Mouse (Mus musculus) C2C12 (cell line): Measurements from ENCODE around the gene Dock7.

ENCODE experiments used
- CTCF ChIP-seq: IDR thresholded peaks from one replicate; pipeline ENCODE4 v1.5.1; 2011; ENCODE audit not compliant: control insufficient read depth, insufficient read depth, insufficient read length
- USF1 ChIP-seq: IDR thresholded peaks from one replicate; pipeline ENCODE4 v1.6.1; 2011; ENCODE audit warnings: low read depth, mild to moderate bottlenecking, control low read depth, moderate library complexity

- TF ChIP-seq CTCF (no peak), USF1 (no peak)
Observed at GRCm38 (mm10) chr4:99121123-99121755, 524 bp upstream of the Dock7 start.
